Mouse (Mus musculus) pancreas, adult 10 weeks (tissue): Measurements from ENCODE around the gene Ikbke. TPM values are rescaled to one million over a fixed set of nuclear protein-coding genes. Genes with fewer than 3 reads are reported as not detected.

Experiments
- polyA plus RNA-seq: library from polyadenylated mRNA; stranded (reverse); fragments of 350-450 nt; fragmentation: Illumina TruSeq; extraction: RNeasy Lipid Tissue Mini Kit (QIAGEN cat#74804); gene quantifications from one replicate; pipeline ENCODE4 v1.2.3, GENCODE M21; 2015; ENCODE audit warnings: low read depth, low replicate concordance; ENCODE audit not compliant: insufficient read depth

Ikbke gene
- 5.6 TPM for polyA plus RNA-seq

GRCm38 (mm10) chr1:131279456-131279776, at the start of gene Ikbke:
Gene Ikbke (minus strand): TSS chr1:131279606.

DNA sequence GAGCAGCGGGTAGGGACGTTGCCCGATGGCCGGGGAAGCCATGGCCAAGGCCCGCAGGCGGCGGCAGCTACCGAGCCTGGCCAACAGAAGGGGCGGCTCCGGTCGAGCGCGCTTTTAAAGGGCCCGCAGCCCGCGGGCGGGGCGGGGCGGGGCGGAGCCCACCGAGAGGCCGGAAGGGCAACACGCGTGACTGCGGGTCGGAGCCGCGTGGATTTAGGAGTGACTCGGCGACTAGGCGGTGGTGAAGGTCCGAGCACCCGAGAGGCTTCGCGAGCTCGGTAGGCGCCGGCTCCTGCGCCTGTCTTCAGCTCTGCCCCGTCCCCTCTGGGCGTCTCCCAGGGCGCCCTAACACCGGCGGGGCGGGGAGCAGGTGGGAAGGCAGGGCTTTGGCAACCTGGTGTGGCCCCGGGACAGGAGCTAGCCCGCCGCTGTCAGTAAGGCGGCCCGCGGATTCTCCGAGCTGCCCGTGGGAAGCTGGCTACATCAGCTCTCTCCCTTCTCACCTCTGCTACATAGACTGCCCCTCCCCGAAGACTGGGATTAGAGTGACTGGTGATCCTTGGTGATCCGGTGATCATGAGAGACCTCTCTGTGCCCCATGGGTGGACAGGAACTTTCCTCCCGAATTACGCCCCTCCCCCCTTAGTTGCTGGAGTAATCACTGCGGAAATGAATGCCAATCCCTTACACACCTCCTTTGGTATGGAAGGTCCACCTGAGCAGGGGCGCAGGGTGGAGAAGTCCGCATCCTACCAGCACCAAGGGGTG, 34.1 kb downstream of the Ikbke start, which contains the start of gene Rassf5:
Gene Rassf5, minus strand, starts transcription at position 170 of the 768 bp plus-strand sequence.

Other genes starting within 250 kb of the Ikbke start
- 13.1 TPM for gene Mapkapk2, start 181.8 kb downstream of the Ikbke start, polyA plus RNA-seq
- gene Dyrk3, start 141.3 kb downstream of the Ikbke start, polyA plus RNA-seq = 0.26 TPM
- 8.7 TPM for gene Eif2d, start 126.4 kb downstream of the Ikbke start, polyA plus RNA-seq
- 2.6 TPM for gene Rassf5, start 34.3 kb downstream of the Ikbke start, polyA plus RNA-seq
- 10.4 TPM for gene Srgap2, start 247.7 kb upstream of the Ikbke start, polyA plus RNA-seq
- not detected for gene Fam72a, start 248.3 kb upstream of the Ikbke start, polyA plus RNA-seq